Mouse (Mus musculus) lung, embryonic 14.5 days (tissue): Measurements from ENCODE around the gene Dyrk1a. TPM values are rescaled to one million over a fixed set of nuclear protein-coding genes. Genes with fewer than 3 reads are reported as not detected.

Source experiments
- ATAC-seq: fragments of 200-750 bp; cut with Nextera tagmentation; 2 replicates; pipeline ENCODE4 v1.8.0; 2017; ENCODE audit warnings: mild to moderate bottlenecking, moderate TSS enrichment, moderate library complexity; ENCODE audit not compliant: insufficient read depth
- DNase-seq: peaks from one replicate; pipeline ENCODE4 v3.0.0-alpha.2; 2015
- H3K27ac ChIP-seq: fragments of 300-500 bp; sonication (generic); 2 replicates; pipeline ENCODE4 v1.5.1; 2014; ENCODE audit warnings: low read depth, mild to moderate bottlenecking, moderate library complexity
- H3K27me3 ChIP-seq: fragments of 300-500 bp; sonication (generic); 2 replicates; pipeline ENCODE4 v1.6.1; 2014; ENCODE audit warnings: low read length, control low read depth; ENCODE audit not compliant: insufficient read depth
- H3K36me3 ChIP-seq: fragments of 300-500 bp; sonication (generic); 2 replicates; pipeline ENCODE4 v1.6.1; 2014; ENCODE audit warnings: control low read depth; ENCODE audit not compliant: insufficient read depth
- H3K4me1 ChIP-seq: fragments of 300-500 bp; sonication (generic); 2 replicates; pipeline ENCODE4 v1.6.1; 2014; ENCODE audit warnings: antibody characterized with exemption, control low read depth; ENCODE audit not compliant: insufficient read depth
- H3K4me2 ChIP-seq: fragments of 300-500 bp; sonication (generic); 2 replicates; pipeline ENCODE4 v1.6.1; 2014; ENCODE audit warnings: mild to moderate bottlenecking
- H3K4me3 ChIP-seq: fragments of 300-500 bp; sonication (generic); 2 replicates; pipeline ENCODE4 v1.5.1; 2014; ENCODE audit warnings: low read depth, low read length
- H3K9ac ChIP-seq: fragments of 300-500 bp; sonication (generic); 2 replicates; pipeline ENCODE4 v1.6.1; 2014
- H3K9me3 ChIP-seq: fragments of 300-500 bp; sonication (generic); 2 replicates; pipeline ENCODE4 v1.6.1; 2016; ENCODE audit warnings: low read depth, low read length, control low read depth
- CTCF ChIP-seq: IDR thresholded peaks from 2 replicates; pipeline ENCODE4 v1.5.1; 2016; ENCODE audit warnings: antibody characterized with exemption, low read depth
- WGBS: fragments of 180-500 bp; shearing (Covaris S2); extraction: QIAGEN DNeasy Blood & Tissue Kit; methylation state at CpG from one replicate; pipeline ENCODE4 v1.1.7; 2014; 5-methylcytosine and 5-hydroxymethylcytosine counted together
- polyA plus RNA-seq: library from polyadenylated mRNA; unstranded; fragments of >200 nt; fragmentation: Nextera tagmentation; extraction: Ambion mirVana; gene quantifications from 2 replicates; pipeline ENCODE4 v1.2.1, GENCODE M21; 2014

The Dyrk1a gene
- polyA plus RNA-seq, 1 experiment from 2014 or later = 11.8 TPM

- peak overlapping the region; percentile 25; the same call in 1 of the 2 replicates for H3K4me2 ChIP-seq
- WGBS = 46% methylated on average over 7 of the region's 7 CpGs
These were observed 10.0 kb upstream of the Dyrk1a start for GRCm38 (mm10) chr16:94559782-94560181.

GRCm38 (mm10) chr16:94560618-94561017, 9.2 kb upstream of the Dyrk1a start:
- Histone ChIP-seq H3K4me2 (no peak overlapping the region), H3K4me3 (no peak overlapping the region), H3K36me3 (no peaks in the 10 kb centered on the region), H3K27me3 (no peaks in the 10 kb centered on the region), H3K27ac (peak overlapping the region; percentile 50; the same call in 1 of the 2 replicates), H3K4me1 (no peaks in the 10 kb centered on the region), H3K9me3 (no peaks in the 10 kb centered on the region), H3K9ac (no peak overlapping the region)
- DNase-seq (no peak), ATAC-seq (no peak)
- TF ChIP-seq CTCF = no peak
- 45% methylated on average over 5 of the region's 5 CpGs for WGBS

More at GRCm38 (mm10) chr16:94559782-94560181, 10.0 kb upstream of the Dyrk1a start:
- no peaks in the 10 kb centered on the region for H3K4me1 ChIP-seq
- H3K4me3 ChIP-seq = no peak overlapping the region
- H3K9ac ChIP-seq = no peak overlapping the region
- TF ChIP-seq CTCF = no peak
- no peaks in the 10 kb centered on the region for H3K27me3 ChIP-seq
- ATAC-seq = no peak
- no peaks in the 10 kb centered on the region for H3K9me3 ChIP-seq
- H3K27ac ChIP-seq = peak overlapping the region; percentile 50; the same call in 1 of the 2 replicates
- no peaks in the 10 kb centered on the region for H3K36me3 ChIP-seq
- DNase-seq = no peak

GRCm38 (mm10) chr16:94566124-94566523, 3.7 kb upstream of the Dyrk1a start:
- Histone ChIP-seq H3K4me1 (peaks cover 7% of the 10 kb centered on the region; the same call in 1 of the 2 replicates), H3K27ac (no peak overlapping the region), H3K27me3 (no peaks in the 10 kb centered on the region), H3K9ac (no peak overlapping the region), H3K9me3 (no peaks in the 10 kb centered on the region), H3K4me2 (no peak overlapping the region), H3K4me3 (no peak overlapping the region), H3K36me3 (no peaks in the 10 kb centered on the region)
- WGBS = 21% methylated on average over 8 of the region's 8 CpGs
- DNase-seq (peak; percentile 28), ATAC-seq (no peak)
- TF ChIP-seq CTCF = no peak

GRCm38 (mm10) chr16:94566834-94567585, 2.8 kb upstream of the Dyrk1a start:
- Histone ChIP-seq H3K9me3 (no peaks in the 10 kb centered on the region), H3K4me3 (no peak overlapping the region), H3K4me1 (peaks cover 12% of the 10 kb centered on the region), H3K27me3 (no peaks in the 10 kb centered on the region), H3K9ac (no peak overlapping the region), H3K36me3 (no peaks in the 10 kb centered on the region), H3K4me2 (no peak overlapping the region), H3K27ac (no peak overlapping the region)
- ATAC-seq = no peak
- DNase-seq = no peak
- WGBS = 76% methylated on average over 11 of the region's 11 CpGs
- no peak for TF ChIP-seq CTCF

GRCm38 (mm10) chr16:94567751-94568150, 2.1 kb upstream of the Dyrk1a start:
- ATAC-seq = no peak
- peak; percentile 59 for DNase-seq
- no peaks in the 10 kb centered on the region for H3K36me3 ChIP-seq
- no peak for TF ChIP-seq CTCF
- 35% methylated on average over 5 of the region's 5 CpGs for WGBS
- H3K27me3 ChIP-seq = no peaks in the 10 kb centered on the region
- peak overlapping the region; percentile 69 for H3K4me2 ChIP-seq
- peak overlapping the region; percentile 98 for H3K4me3 ChIP-seq
- H3K9me3 ChIP-seq = no peaks in the 10 kb centered on the region
- H3K4me1 ChIP-seq = peaks cover 16% of the 10 kb centered on the region
- no peak overlapping the region for H3K9ac ChIP-seq
- H3K27ac ChIP-seq = no peak overlapping the region

GRCm38 (mm10) chr16:94568335-94569228, 1.2 kb upstream of the Dyrk1a start:
- ATAC-seq (peak; percentile 84), DNase-seq (peak; percentile 32)
- no peaks in the 10 kb centered on the region for H3K9me3 ChIP-seq
- H3K36me3 ChIP-seq = no peaks in the 10 kb centered on the region
- no peak for TF ChIP-seq CTCF
- 2% methylated on average over 43 of the region's 53 CpGs for WGBS
- H3K4me3 ChIP-seq = peak overlapping the region; percentile 98
- H3K4me2 ChIP-seq = peak overlapping the region; percentile 69
- peaks cover 16% of the 10 kb centered on the region for H3K4me1 ChIP-seq
- peak overlapping the region; percentile 100 for H3K27ac ChIP-seq
- H3K9ac ChIP-seq = peak overlapping the region; percentile 71
- H3K27me3 ChIP-seq = no peaks in the 10 kb centered on the region
